Mouse (Mus musculus) myocyte (in vitro differentiated cells): ENCODE results near the gene Pgm3. TPM values are rescaled to one million over a fixed set of nuclear protein-coding genes. Genes with fewer than 3 reads are reported as not detected.

Experiments
- H3K27me3 ChIP-seq: one replicate; pipeline ENCODE4 v1.6.1; 2011; ENCODE audit not compliant: control insufficient read depth, insufficient read depth, insufficient read length
- H3K36me3 ChIP-seq: one replicate; pipeline ENCODE4 v1.6.1; 2011; ENCODE audit not compliant: control insufficient read depth, insufficient read depth
- H3K4me2 ChIP-seq: one replicate; pipeline ENCODE4 v1.6.1; 2011; ENCODE audit warnings: low read depth, control low read depth
- H3K4me3 ChIP-seq: one replicate; pipeline ENCODE4 v1.5.1; 2011; ENCODE audit warnings: mild to moderate bottlenecking, control low read depth, moderate library complexity
- H3K79me2 ChIP-seq: one replicate; pipeline ENCODE4 v1.6.1; 2011; ENCODE audit not compliant: control insufficient read depth, insufficient read depth
- H3ac ChIP-seq: one replicate; pipeline ENCODE4 v1.6.1; 2011; ENCODE audit not compliant: control insufficient read depth, insufficient read length
- CEBPB ChIP-seq: IDR thresholded peaks from 2 replicates; pipeline ENCODE4 v1.6.1; 2011; ENCODE audit warnings: mild to moderate bottlenecking, moderate library complexity; ENCODE audit not compliant: poor library complexity, insufficient read depth, severe bottlenecking
- E2F4 ChIP-seq: IDR thresholded peaks from one replicate; pipeline ENCODE4 v1.6.1; 2011; ENCODE audit warnings: mild to moderate bottlenecking, control low read depth, moderate library complexity; ENCODE audit not compliant: insufficient read depth
- MAX ChIP-seq: IDR thresholded peaks from one replicate; pipeline ENCODE4 v1.6.1; 2011; ENCODE audit warnings: low read depth, mild to moderate bottlenecking, control low read depth
- MYOD1 ChIP-seq, 3 experiments: IDR thresholded peaks; one replicate each; pipeline ENCODE4 v1.6.1; 2011; ENCODE audit warnings: control low read depth in 2 of 3, low read depth in 2 of 3, mild to moderate bottlenecking in 2 of 3, moderate library complexity in 1 of 3; ENCODE audit not compliant: insufficient read length in 2 of 3, control insufficient read depth in 1 of 3
- MYOG ChIP-seq, 3 experiments: IDR thresholded peaks; one replicate each; pipeline ENCODE4 v1.6.1; 2011; ENCODE audit warnings: control low read depth in 2 of 3, low read depth in 2 of 3, mild to moderate bottlenecking in 2 of 3; ENCODE audit not compliant: insufficient read length in 2 of 3, control insufficient read depth in 1 of 3, insufficient read depth in 1 of 3
- POLR2A ChIP-seq: IDR thresholded peaks from one replicate; pipeline ENCODE4 v1.6.1; 2011; ENCODE audit warnings: low read depth, mild to moderate bottlenecking, control low read depth, moderate library complexity; ENCODE audit not compliant: insufficient read length
- POLR2AphosphoS2 ChIP-seq: IDR thresholded peaks from one replicate; pipeline ENCODE4 v1.6.1; 2011; ENCODE audit warnings: low read depth, control low read depth; ENCODE audit not compliant: insufficient read length
- REST ChIP-seq: IDR thresholded peaks from one replicate; pipeline ENCODE4 v1.6.1; 2011; ENCODE audit warnings: mild to moderate bottlenecking, control low read depth, moderate library complexity; ENCODE audit not compliant: insufficient read depth, insufficient read length
- SRF ChIP-seq: IDR thresholded peaks from one replicate; pipeline ENCODE4 v1.6.1; 2011; ENCODE audit warnings: low read depth; ENCODE audit not compliant: control insufficient read depth, insufficient read length
- TCF12 ChIP-seq: IDR thresholded peaks from one replicate; pipeline ENCODE4 v1.6.1; 2011; ENCODE audit warnings: mild to moderate bottlenecking, control low read depth; ENCODE audit not compliant: poor library complexity, insufficient read depth, severe bottlenecking
- TCF3 ChIP-seq: IDR thresholded peaks from one replicate; pipeline ENCODE4 v1.6.1; 2011; ENCODE audit warnings: low read depth, control low read depth; ENCODE audit not compliant: insufficient read length
- USF1 ChIP-seq: IDR thresholded peaks from one replicate; pipeline ENCODE4 v1.6.1; 2011; ENCODE audit warnings: low read depth, mild to moderate bottlenecking, control low read depth, moderate library complexity
- polyA plus RNA-seq: library from polyadenylated mRNA; unstranded; fragments of >200 nt; fragmentation: generic; extraction: Trizol; gene quantifications from one replicate; pipeline ENCODE4 v1.2.1, GENCODE M21; 2012; ENCODE audit warnings: missing spikeins

Gene Pgm3
- polyA plus RNA-seq, 1 experiment: 8.5 TPM

GRCm38 (mm10) chr9:86560543-86560942 is 11.1 kb downstream of the Pgm3 start:
- Histone ChIP-seq H3K4me2 (no peak overlapping the region), H3K4me3 (no peak overlapping the region), H3K27me3 (no peaks in the 10 kb centered on the region), H3K79me2 (no peaks in the 10 kb centered on the region), H3K36me3 (peaks cover 28% of the 10 kb centered on the region), H3ac (no peak overlapping the region)
- no peak for TF ChIP-seq MYOD1 (IDR thresholded peaks at IDR 0.05; ENCODE audit: control insufficient read depth in 1 of 3, insufficient read length in 2 of 3, low read depth in 2 of 3)
- TF ChIP-seq CEBPB: no peak
- no peak for TF ChIP-seq REST
- TF ChIP-seq SRF: no peak
- no peak for TF ChIP-seq MAX

DNA sequence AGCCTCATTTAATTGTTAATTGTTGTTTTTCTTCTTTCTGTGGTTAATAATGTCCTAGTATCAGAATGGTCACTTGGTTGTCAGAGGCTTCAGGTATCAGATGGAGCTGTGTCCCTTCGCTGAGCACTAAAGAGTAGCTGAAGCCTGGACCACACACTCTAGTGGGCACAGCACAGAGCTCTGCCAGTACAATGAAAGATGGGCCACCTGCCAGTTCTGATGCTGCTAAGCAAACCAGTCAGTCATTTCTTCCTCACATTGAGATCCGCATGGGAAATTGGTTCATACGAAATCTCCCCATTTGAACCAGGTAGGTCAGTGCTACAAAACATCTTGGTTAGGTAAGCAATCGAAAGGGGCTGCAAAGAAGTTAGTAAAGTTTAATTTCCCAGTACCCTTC is 17.0 kb downstream of the Pgm3 start:
- no peak overlapping the region for H3K4me2 ChIP-seq
- H3ac ChIP-seq: no peak overlapping the region
- no peaks in the 10 kb centered on the region for H3K79me2 ChIP-seq
- H3K4me3 ChIP-seq: no peak overlapping the region
- TF ChIP-seq MYOG (IDR thresholded peaks at IDR 0.05; ENCODE audit: control insufficient read depth in 1 of 3, insufficient read depth in 1 of 3, insufficient read length in 2 of 3, low read depth in 2 of 3): no peak
- no peak for TF ChIP-seq SRF
- TF ChIP-seq CEBPB: no peak
- no peak for TF ChIP-seq TCF12
- no peak for TF ChIP-seq POLR2AphosphoS2
- no peak for TF ChIP-seq MAX
- TF ChIP-seq USF1: no peak
- TF ChIP-seq POLR2A: no peak
- TF ChIP-seq E2F4: no peak
- no peak for TF ChIP-seq TCF3
- no peaks in the 10 kb centered on the region for H3K27me3 ChIP-seq
- peaks cover 38% of the 10 kb centered on the region for H3K36me3 ChIP-seq

DNA sequence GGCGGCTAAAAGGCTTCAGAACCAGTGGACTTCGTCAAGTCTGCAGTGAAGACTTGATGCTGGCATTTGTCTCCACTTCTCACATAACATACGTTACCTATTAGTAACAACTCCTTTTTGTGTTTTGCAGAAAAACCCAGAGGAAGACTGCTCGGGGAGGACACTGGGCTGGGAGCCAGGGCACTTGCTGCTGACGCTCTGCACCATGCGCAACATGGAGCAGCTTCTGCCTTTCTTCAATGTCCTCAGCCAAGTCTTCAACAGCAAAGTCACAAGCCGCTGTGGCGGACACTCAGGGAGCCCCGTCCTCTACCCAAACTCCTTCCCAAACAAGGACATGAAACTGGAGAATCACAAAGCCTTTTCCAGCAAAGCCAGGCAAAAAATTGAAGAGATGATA is 17.8 kb downstream of the Pgm3 start:
- Histone ChIP-seq H3K79me2 (no peaks in the 10 kb centered on the region), H3ac (no peak overlapping the region), H3K4me2 (no peak overlapping the region), H3K4me3 (no peak overlapping the region), H3K27me3 (no peaks in the 10 kb centered on the region), H3K36me3 (peaks cover 43% of the 10 kb centered on the region)
- no peak for TF ChIP-seq E2F4
- no peak for TF ChIP-seq MYOD1 (IDR thresholded peaks at IDR 0.05; ENCODE audit: control insufficient read depth in 1 of 3, insufficient read length in 2 of 3, low read depth in 2 of 3)
- TF ChIP-seq MYOG (IDR thresholded peaks at IDR 0.05; ENCODE audit: control insufficient read depth in 1 of 3, insufficient read depth in 1 of 3, insufficient read length in 2 of 3, low read depth in 2 of 3): no peak
- TF ChIP-seq MAX: no peak
- TF ChIP-seq POLR2A: no peak
- no peak for TF ChIP-seq TCF3

DNA sequence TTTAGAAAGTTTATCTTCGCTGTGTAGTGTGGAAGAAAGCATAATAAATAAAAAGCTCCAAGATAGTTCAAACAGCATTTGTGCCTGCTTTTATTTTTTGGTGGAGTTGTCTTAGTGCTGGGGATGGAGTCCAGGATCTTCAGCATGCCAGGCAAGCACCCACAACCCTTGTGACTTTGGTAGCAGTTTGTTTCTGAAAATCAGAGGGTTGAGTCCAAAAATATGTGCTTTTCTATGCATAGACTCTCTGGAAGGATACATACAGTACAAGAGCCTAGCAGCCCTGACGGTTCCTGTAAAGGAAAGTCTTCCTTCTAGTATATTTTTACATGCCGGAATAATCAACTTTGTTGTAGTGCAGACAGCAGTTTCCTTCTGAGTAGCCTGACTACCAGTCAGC is 20.9 kb downstream of the Pgm3 start:
- H3K4me3 ChIP-seq: no peak overlapping the region
- no peak overlapping the region for H3ac ChIP-seq
- H3K27me3 ChIP-seq: no peaks in the 10 kb centered on the region
- H3K79me2 ChIP-seq: no peaks in the 10 kb centered on the region
- no peak overlapping the region for H3K4me2 ChIP-seq
- TF ChIP-seq E2F4 (no peak), MYOG (IDR thresholded peaks at IDR 0.05; ENCODE audit: control insufficient read depth in 1 of 3, insufficient read depth in 1 of 3, insufficient read length in 2 of 3, low read depth in 2 of 3) (no peak), TCF12 (no peak), TCF3 (no peak), POLR2AphosphoS2 (no peak)
- H3K36me3 ChIP-seq: peaks cover 33% of the 10 kb centered on the region

GRCm38 (mm10) chr9:86549637-86550162 is 21.9 kb downstream of the Pgm3 start:
- peaks cover 30% of the 10 kb centered on the region for H3K36me3 ChIP-seq
- no peak overlapping the region for H3K4me3 ChIP-seq
- no peak overlapping the region for H3K4me2 ChIP-seq
- H3K27me3 ChIP-seq: no peaks in the 10 kb centered on the region
- H3ac ChIP-seq: no peak overlapping the region
- no peaks in the 10 kb centered on the region for H3K79me2 ChIP-seq
- TF ChIP-seq SRF (no peak), CEBPB (no peak), TCF3 (no peak), MAX (no peak), MYOG (IDR thresholded peaks at IDR 0.05; ENCODE audit: control insufficient read depth in 1 of 3, insufficient read depth in 1 of 3, insufficient read length in 2 of 3, low read depth in 2 of 3) (no peak), E2F4 (no peak), MYOD1 (IDR thresholded peaks at IDR 0.05; ENCODE audit: control insufficient read depth in 1 of 3, insufficient read length in 2 of 3, low read depth in 2 of 3) (no peak), TCF12 (no peak), REST (no peak), POLR2A (no peak), USF1 (no peak), POLR2AphosphoS2 (no peak)
